Mouse (Mus musculus) stomach, postnatal 0 days (tissue): ENCODE data around the gene Larp1.

ENCODE experiments used
- CTCF ChIP-seq: IDR thresholded peaks from 2 replicates; pipeline ENCODE4 v1.5.1; 2016; ENCODE audit warnings: antibody characterized with exemption, low read depth, mild to moderate bottlenecking, moderate library complexity
- EP300 ChIP-seq: optimal IDR thresholded peaks from 2 replicates; pipeline ENCODE3; 2016; ENCODE audit warnings: antibody characterized with exemption

DNA sequence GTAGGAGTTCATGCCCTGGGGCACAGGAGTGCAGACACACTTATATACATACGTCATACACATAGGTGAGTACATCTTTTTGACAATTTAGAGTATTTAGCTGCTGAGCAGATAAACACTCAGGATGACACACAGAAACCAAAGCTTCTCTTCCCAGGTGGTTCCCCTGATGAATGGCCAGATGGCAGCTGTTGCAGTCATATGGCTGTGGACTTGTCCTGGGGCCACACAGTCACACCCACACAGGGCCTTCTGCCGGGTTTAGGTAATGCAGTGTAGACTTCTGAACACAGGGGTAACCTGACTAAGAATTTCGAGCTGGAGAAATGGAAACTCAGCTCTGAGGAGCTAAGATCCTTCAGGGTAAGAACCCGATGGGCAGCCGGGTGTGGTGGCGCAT lies 72.9 kb downstream of the Larp1 start:
- TF ChIP-seq CTCF (no peak), EP300 (no peak)
